Mouse (Mus musculus): ENCODE measurements around the gene Uba7. TPM values are rescaled to one million over a fixed set of nuclear protein-coding genes. Genes with fewer than 3 reads are reported as not detected.

The Uba7 gene
- polyA plus RNA-seq, 1 experiment from 2014 or later: 48.7 TPM

- Histone ChIP-seq H3K4me3 (ENCODE audit: low read depth, low read length) (no peak overlapping the region), H3K9ac (replicated peaks; ENCODE audit: low read depth, low read length) (no peak overlapping the region), H3K4me1 (ENCODE audit: control insufficient read depth, insufficient read depth, low read length) (no peaks in the 10 kb centered on the region), H3K4me2 (replicated peaks; ENCODE audit: low read depth, low read length) (no peak overlapping the region), H3K27me3 (ENCODE audit: control insufficient read depth, insufficient read depth, low read length) (no peaks in the 10 kb centered on the region), H3K27ac (ENCODE audit: low read length) (no peak overlapping the region), H3K9me3 (ENCODE audit: control insufficient read depth, low read depth, low read length) (no peaks in the 10 kb centered on the region), H3K36me3 (ENCODE audit: control insufficient read depth, insufficient read depth, low read length) (peaks cover 12% of the 10 kb centered on the region)
- no peak for ATAC-seq (ENCODE audit: insufficient number of reproducible peaks, insufficient read depth, low FRiP score, low read depth)
- WGBS: 87% methylated on average over 6 of the region's 6 CpGs
Observed at GRCm38 (mm10) chr9:107967437-107967836, 7.9 kb upstream of the Uba7 start.

DNA sequence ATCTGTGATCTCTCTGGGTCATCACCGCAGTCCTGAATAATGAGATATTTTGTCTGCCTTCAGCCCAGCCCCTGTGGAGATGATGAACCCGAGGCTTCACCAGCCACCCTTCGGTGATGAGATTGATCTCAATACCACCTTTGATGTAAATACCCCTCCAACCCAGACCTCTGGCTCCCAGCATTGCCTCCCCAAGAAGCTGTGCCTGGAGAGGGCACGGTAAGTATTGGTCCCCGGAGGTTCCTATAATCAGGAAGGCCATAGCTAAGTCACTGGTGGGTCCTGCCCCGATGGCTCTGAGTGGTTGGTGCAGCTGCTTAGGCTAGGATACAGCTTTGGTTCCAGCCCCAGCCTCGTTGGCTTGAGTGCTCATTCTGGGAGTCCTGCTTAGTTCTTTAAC, 6.8 kb upstream of the Uba7 start:
- WGBS: 84% methylated on average over 7 of the region's 7 CpGs
- H3K4me1 ChIP-seq (ENCODE audit: control insufficient read depth, insufficient read depth, low read length): no peaks in the 10 kb centered on the region
- H3K27ac ChIP-seq (ENCODE audit: low read length): no peak overlapping the region
- H3K9me3 ChIP-seq (ENCODE audit: control insufficient read depth, low read depth, low read length): no peaks in the 10 kb centered on the region
- H3K36me3 ChIP-seq (ENCODE audit: control insufficient read depth, insufficient read depth, low read length): peaks cover 12% of the 10 kb centered on the region
- H3K4me2 ChIP-seq (replicated peaks; ENCODE audit: low read depth, low read length): no peak overlapping the region
- ATAC-seq (ENCODE audit: insufficient number of reproducible peaks, insufficient read depth, low FRiP score, low read depth): no peak
- no peak overlapping the region for H3K9ac ChIP-seq (replicated peaks; ENCODE audit: low read depth, low read length)
- no peak overlapping the region for H3K4me3 ChIP-seq (ENCODE audit: low read depth, low read length)
- H3K27me3 ChIP-seq (ENCODE audit: control insufficient read depth, insufficient read depth, low read length): no peaks in the 10 kb centered on the region

DNA sequence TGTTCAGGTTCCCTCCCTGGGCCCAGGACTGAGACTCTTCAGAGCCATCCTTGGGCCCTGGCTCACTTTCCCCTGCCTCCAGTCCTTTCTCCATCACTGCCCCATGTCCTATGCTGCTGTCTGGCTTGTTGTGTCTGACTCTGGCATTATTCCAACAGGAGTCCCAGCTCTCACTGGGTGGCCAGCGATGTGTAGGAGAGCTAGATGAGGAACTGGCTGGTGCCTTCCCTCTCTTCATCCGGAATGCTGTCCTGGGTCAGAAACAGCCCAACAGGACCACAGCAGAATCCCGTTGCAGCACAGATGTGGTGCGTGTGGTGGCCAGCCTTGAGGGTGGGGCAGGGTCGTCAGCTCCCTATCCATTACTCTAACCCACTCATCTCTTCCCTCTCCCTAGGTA, 5.0 kb upstream of the Uba7 start:
- Histone ChIP-seq H3K4me3 (ENCODE audit: low read depth, low read length) (no peak overlapping the region), H3K4me1 (ENCODE audit: control insufficient read depth, insufficient read depth, low read length) (no peaks in the 10 kb centered on the region), H3K9me3 (ENCODE audit: control insufficient read depth, low read depth, low read length) (no peaks in the 10 kb centered on the region), H3K27ac (ENCODE audit: low read length) (no peak overlapping the region), H3K36me3 (ENCODE audit: control insufficient read depth, insufficient read depth, low read length) (peaks cover 9% of the 10 kb centered on the region), H3K9ac (replicated peaks; ENCODE audit: low read depth, low read length) (no peak overlapping the region), H3K27me3 (ENCODE audit: control insufficient read depth, insufficient read depth, low read length) (no peaks in the 10 kb centered on the region), H3K4me2 (replicated peaks; ENCODE audit: low read depth, low read length) (no peak overlapping the region)
- WGBS: 85% methylated on average over 5 of the region's 5 CpGs
- ATAC-seq (ENCODE audit: insufficient number of reproducible peaks, insufficient read depth, low FRiP score, low read depth): no peak

GRCm38 (mm10) chr9:107971690-107972541, 3.4 kb upstream of the Uba7 start:
- Histone ChIP-seq H3K4me1 (ENCODE audit: control insufficient read depth, insufficient read depth, low read length) (no peaks in the 10 kb centered on the region), H3K4me2 (replicated peaks; ENCODE audit: low read depth, low read length) (no peak overlapping the region), H3K4me3 (ENCODE audit: low read depth, low read length) (no peak overlapping the region), H3K36me3 (ENCODE audit: control insufficient read depth, insufficient read depth, low read length) (peaks cover 9% of the 10 kb centered on the region), H3K9ac (replicated peaks; ENCODE audit: low read depth, low read length) (no peak overlapping the region), H3K27ac (ENCODE audit: low read length) (no peak overlapping the region), H3K9me3 (ENCODE audit: control insufficient read depth, low read depth, low read length) (no peaks in the 10 kb centered on the region), H3K27me3 (ENCODE audit: control insufficient read depth, insufficient read depth, low read length) (no peaks in the 10 kb centered on the region)
- ATAC-seq (ENCODE audit: insufficient number of reproducible peaks, insufficient read depth, low FRiP score, low read depth): peak; percentile 77; the same call in 1 of the 2 replicates
- WGBS: 73% methylated on average over 8 of the region's 8 CpGs

- H3K27ac ChIP-seq (ENCODE audit: low read length): no peak overlapping the region
- ATAC-seq (ENCODE audit: insufficient number of reproducible peaks, insufficient read depth, low FRiP score, low read depth): peak; percentile 53; the same call in 1 of the 2 replicates
- 77% methylated on average over 10 of the region's 10 CpGs for WGBS
- H3K4me2 ChIP-seq (replicated peaks; ENCODE audit: low read depth, low read length): no peak overlapping the region
- H3K9ac ChIP-seq (replicated peaks; ENCODE audit: low read depth, low read length): no peak overlapping the region
- no peaks in the 10 kb centered on the region for H3K27me3 ChIP-seq (ENCODE audit: control insufficient read depth, insufficient read depth, low read length)
- no peaks in the 10 kb centered on the region for H3K9me3 ChIP-seq (ENCODE audit: control insufficient read depth, low read depth, low read length)
- H3K4me1 ChIP-seq (ENCODE audit: control insufficient read depth, insufficient read depth, low read length): no peaks in the 10 kb centered on the region
- no peak overlapping the region for H3K4me3 ChIP-seq (ENCODE audit: low read depth, low read length)
- H3K36me3 ChIP-seq (ENCODE audit: control insufficient read depth, insufficient read depth, low read length): peaks cover 5% of the 10 kb centered on the region; the same call in 1 of the 2 replicates
Observed at GRCm38 (mm10) chr9:107974491-107975171, 674 bp upstream of the Uba7 start.

DNA sequence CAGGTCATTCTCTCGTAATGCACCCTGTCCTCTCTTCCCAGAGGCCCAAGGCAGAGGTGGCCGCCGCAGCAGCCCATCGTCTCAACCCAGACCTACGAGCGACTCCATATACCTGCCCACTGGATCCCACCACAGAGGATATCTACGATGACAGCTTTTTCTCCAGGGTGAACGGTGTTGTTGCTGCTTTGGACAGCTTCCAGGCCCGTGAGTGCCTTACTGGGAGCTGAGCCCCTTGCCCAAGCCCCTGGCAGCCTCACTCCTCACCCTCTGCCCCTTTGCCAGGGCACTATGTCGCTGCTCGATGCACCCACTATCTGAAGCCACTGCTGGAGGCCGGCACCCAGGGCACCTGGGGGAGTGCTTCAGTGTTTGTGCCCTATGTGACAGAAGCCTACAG, 3.5 kb downstream of the Uba7 start:
- Histone ChIP-seq H3K9me3 (ENCODE audit: control insufficient read depth, low read depth, low read length) (no peaks in the 10 kb centered on the region), H3K27ac (ENCODE audit: low read length) (no peak overlapping the region), H3K27me3 (ENCODE audit: control insufficient read depth, insufficient read depth, low read length) (no peaks in the 10 kb centered on the region), H3K9ac (replicated peaks; ENCODE audit: low read depth, low read length) (no peak overlapping the region), H3K4me3 (ENCODE audit: low read depth, low read length) (no peak overlapping the region), H3K4me2 (replicated peaks; ENCODE audit: low read depth, low read length) (no peak overlapping the region), H3K36me3 (ENCODE audit: control insufficient read depth, insufficient read depth, low read length) (no peaks in the 10 kb centered on the region), H3K4me1 (ENCODE audit: control insufficient read depth, insufficient read depth, low read length) (peaks cover 25% of the 10 kb centered on the region)
- ATAC-seq (ENCODE audit: insufficient number of reproducible peaks, insufficient read depth, low FRiP score, low read depth): no peak
- 88% methylated on average over 12 of the region's 12 CpGs for WGBS

DNA sequence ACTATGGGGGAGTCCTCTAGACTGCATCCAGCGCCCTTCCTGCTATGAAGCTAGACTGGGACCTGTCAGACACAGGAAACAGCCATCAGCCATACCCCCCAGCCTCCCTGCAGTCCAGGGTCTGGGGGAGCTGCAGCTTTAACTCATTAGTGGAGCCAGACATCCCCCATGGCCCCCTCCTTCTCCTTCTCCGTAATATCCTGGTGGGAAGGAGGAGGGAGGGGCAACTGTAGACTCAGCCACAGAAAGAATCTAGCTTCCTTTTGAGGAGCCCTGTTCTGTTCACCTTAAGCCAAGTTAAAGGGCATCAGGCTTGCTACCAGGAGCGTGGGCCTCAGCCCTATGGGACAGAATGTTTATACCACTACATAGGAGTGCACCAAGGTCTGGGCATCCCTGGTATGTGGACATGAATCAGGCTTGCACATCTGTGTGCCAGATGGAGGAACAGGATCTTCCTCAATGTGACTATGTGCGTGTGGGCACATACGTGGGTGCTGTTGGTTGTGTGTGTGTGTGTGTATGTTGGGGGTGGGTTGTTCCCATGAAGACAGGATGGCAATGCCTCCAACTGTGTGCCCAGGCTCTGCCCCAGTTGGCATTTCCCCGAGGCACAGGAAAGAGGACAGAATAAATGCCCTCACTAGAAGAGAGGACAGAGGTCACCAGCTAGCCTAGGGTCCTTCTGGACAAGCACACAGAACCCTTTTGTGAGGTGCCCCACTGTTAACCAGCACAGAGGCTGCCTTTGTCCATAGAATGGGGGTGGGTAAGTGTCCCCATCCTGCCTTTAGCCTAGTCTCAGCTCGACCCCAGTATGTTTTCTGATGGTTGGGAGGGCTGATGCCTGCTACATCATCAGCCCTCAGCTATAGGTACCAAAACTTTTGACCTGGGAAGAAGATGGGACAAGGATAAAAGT, 6.6 kb downstream of the Uba7 start:
- H3K4me1 ChIP-seq (ENCODE audit: control insufficient read depth, insufficient read depth, low read length): peaks cover 35% of the 10 kb centered on the region
- H3K36me3 ChIP-seq (ENCODE audit: control insufficient read depth, insufficient read depth, low read length): no peaks in the 10 kb centered on the region; the same call in 1 of the 2 replicates
- H3K27me3 ChIP-seq (ENCODE audit: control insufficient read depth, insufficient read depth, low read length): no peaks in the 10 kb centered on the region
- WGBS: 27% methylated on average over 7 of the region's 7 CpGs
- peak overlapping the region; percentile 100 for H3K27ac ChIP-seq (ENCODE audit: low read length)
- no peaks in the 10 kb centered on the region for H3K9me3 ChIP-seq (ENCODE audit: control insufficient read depth, low read depth, low read length)
- H3K4me2 ChIP-seq (replicated peaks; ENCODE audit: low read depth, low read length): peak overlapping the region; percentile 88
- H3K9ac ChIP-seq (replicated peaks; ENCODE audit: low read depth, low read length): peak overlapping the region; percentile 59
- ATAC-seq (ENCODE audit: insufficient number of reproducible peaks, insufficient read depth, low FRiP score, low read depth): peak; percentile 39; the same call in 1 of the 2 replicates
- peak overlapping the region; percentile 45 for H3K4me3 ChIP-seq (ENCODE audit: low read depth, low read length)

Measured in stomach, embryonic 14.5 days (tissue).